Mouse (Mus musculus) MN1 (cell line): ENCODE results near the gene Usp38.

Source experiments
- DNase-seq: peaks from one replicate; pipeline ENCODE4 v3.0.0-alpha.2; 2016; ENCODE audit warnings: low spot score

Gene Usp38

GRCm38 (mm10) chr8:80961937-80962591, 52.7 kb downstream of the Usp38 start:
- DNase-seq: no peak

- DNase-seq: no peak
Measured at GRCm38 (mm10) chr8:80961070-80961609, 53.6 kb downstream of the Usp38 start.

GRCm38 (mm10) chr8:80959588-80960268, 55.0 kb downstream of the Usp38 start:
- no peak for DNase-seq

GRCm38 (mm10) chr8:80957776-80958175, 57.0 kb downstream of the Usp38 start:
- no peak for DNase-seq

GRCm38 (mm10) chr8:80952973-80953372, 61.8 kb downstream of the Usp38 start:
- DNase-seq: no peak

GRCm38 (mm10) chr8:80952235-80952915, 62.4 kb downstream of the Usp38 start:
- DNase-seq: peak; percentile 41

- no peak for DNase-seq
Measured at GRCm38 (mm10) chr8:80948405-80949183, 66.1 kb downstream of the Usp38 start.

- no peak for DNase-seq
Measured at GRCm38 (mm10) chr8:80943742-80944141, 71.0 kb downstream of the Usp38 start.

- no peak for DNase-seq
Measured at GRCm38 (mm10) chr8:80941621-80942020, 73.1 kb downstream of the Usp38 start.

GRCm38 (mm10) chr8:80937814-80938650, 76.7 kb downstream of the Usp38 start:
- peak; percentile 67 for DNase-seq
